Mouse (Mus musculus): Measurements from ENCODE around the gene Napsa.

GRCm38 (mm10) chr7:44547725-44548124 lies 24.5 kb upstream of the Napsa start:
- TF ChIP-seq CTCF (IDR thresholded peaks at IDR 0.05; ENCODE audit: low read depth, low read length), result no peak
- TF ChIP-seq GATA2 (IDR thresholded peaks at IDR 0.05; ENCODE audit: borderline replicate concordance, low read depth, low read length), result no peak
- no peak for TF ChIP-seq TAL1 (conservative IDR thresholded peaks at IDR 0.05; ENCODE audit: low read depth, low read length)
- no peak for TF ChIP-seq GATA1 (IDR thresholded peaks at IDR 0.05; ENCODE audit: borderline replicate concordance, low read length)
- TF ChIP-seq POLR2AphosphoS5 (IDR thresholded peaks at IDR 0.05; ENCODE audit: insufficient replicate concordance, low read depth, low read length), result no peak
